Mouse (Mus musculus) liver, postnatal 0 days (tissue): ENCODE measurements around the gene Mrpl17.

Source experiments
- CTCF ChIP-seq: sonication (generic); IDR thresholded peaks from 2 replicates; pipeline ENCODE4 v1.5.1; 2016; ENCODE audit warnings: antibody characterized with exemption, low read depth
- EP300 ChIP-seq: IDR thresholded peaks from 2 replicates; pipeline ENCODE4 v1.6.1; 2016; ENCODE audit warnings: antibody characterized with exemption, low read depth, mild to moderate bottlenecking

GRCm38 (mm10) chr7:105767729-105768165 lies 43.2 kb downstream of the Mrpl17 start:
- TF ChIP-seq CTCF = no peak
- TF ChIP-seq EP300 = no peak
